Mouse (Mus musculus): Measurements from ENCODE around the gene Dusp27.

Gene Dusp27

DNA sequence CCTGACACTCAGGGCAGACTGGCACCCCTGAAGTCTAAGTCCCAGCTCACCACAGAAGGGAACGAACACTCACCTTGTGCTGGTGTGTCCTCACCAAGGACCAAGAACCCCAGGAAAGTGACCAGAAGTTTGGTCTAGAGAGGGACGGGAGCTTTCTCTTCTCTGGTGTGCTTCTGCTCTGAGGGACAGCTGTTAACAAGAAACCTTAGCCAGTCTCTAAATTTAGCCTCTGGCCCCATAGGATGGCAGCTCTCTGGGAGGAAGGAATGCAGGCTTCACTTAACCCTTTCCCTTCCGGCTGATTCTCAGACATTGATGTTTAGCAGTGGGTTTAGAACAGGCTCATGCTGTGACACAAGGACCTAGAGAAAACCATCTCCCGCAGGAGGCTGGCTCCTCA lies at the start of gene Dusp27:
Gene Dusp27, minus strand, starts transcription at position 204 of the 400 bp plus-strand sequence.
- DNase-seq (ENCODE audit: low spot score in 2 of 2) = no peak

DNA sequence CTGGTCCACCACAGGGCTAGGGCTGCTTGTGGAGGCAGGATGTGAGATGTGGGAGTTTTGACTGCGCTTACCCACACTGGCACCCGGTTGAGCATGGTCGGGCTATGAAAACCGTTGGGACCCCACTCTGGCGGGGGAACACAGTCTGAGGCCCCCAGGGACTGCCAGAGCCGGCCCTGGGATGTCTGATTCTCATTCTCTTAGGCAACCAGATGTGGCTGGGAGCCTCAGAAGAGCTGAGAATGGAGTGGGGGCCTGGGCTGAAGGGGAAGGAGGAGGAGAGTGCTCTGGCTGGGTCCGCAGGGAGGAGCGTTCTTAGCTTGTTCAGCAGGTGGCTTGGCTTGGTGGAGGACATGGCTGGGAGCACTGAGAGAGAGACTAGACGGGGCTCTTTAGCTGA lies 45.9 kb upstream of the Dusp27 start:
- no peak for DNase-seq (ENCODE audit: low spot score in 2 of 2)

DNA sequence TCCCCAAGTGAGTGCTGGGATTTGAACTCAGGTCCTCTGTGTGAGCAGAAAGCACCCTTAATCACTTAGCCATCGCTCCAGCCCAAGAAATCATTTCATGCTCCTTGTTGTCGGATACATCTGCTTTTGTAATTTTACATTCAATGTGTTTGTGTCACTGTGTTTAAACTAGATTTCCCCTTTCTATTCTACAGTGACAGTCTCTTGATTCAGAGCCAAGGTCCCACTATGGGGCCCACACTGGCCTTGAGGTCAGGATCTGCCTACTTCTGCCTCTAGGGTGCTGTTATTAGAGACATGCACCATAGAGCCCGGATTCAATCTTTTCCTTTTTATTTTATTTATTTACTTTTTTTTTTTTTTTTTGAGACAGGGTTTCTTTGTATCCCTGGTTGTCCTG lies 45.3 kb upstream of the Dusp27 start:
- DNase-seq (ENCODE audit: low spot score in 2 of 2) = no peak

DNA sequence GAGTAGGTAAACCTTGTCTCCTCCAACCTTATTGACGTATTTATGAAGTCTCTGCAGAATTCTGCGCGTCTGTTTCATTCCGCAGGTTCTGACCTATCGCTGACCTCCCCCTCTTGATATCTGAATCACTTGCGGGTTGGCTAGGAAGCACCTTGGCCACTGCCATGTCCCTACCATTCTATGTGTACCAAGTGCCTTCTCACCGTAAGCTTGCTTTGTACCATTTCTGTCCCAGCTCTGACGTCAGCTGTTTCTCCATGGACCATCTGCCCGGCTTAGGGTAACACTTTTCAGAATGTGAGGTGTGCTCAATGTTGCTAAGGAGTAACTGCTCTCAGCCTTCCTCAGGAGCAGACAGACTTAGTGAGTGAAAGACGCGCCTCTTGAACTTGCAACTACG lies 43.1 kb upstream of the Dusp27 start:
- DNase-seq (ENCODE audit: low spot score in 2 of 2) = no peak

DNA sequence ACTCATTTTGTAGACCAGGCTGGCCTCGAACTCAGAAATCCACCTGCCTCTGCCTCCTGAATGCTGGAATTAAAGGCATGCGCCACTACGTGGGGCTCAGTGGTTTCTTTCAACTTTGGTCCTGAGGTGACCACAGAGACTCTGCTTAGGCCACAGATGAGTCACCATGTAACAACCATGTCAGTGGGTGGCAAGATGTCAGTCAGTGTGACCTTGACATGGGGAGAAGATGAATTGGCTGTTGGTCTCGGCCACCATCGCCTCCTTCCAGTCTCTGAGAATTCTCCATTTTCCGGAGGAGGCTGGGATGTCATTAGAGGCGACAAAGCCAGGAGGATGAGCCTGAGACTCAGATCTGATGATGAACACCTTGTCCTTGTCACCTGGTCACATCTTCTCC lies 42.0 kb upstream of the Dusp27 start:
- no peak for DNase-seq (ENCODE audit: low spot score in 2 of 2)

DNA sequence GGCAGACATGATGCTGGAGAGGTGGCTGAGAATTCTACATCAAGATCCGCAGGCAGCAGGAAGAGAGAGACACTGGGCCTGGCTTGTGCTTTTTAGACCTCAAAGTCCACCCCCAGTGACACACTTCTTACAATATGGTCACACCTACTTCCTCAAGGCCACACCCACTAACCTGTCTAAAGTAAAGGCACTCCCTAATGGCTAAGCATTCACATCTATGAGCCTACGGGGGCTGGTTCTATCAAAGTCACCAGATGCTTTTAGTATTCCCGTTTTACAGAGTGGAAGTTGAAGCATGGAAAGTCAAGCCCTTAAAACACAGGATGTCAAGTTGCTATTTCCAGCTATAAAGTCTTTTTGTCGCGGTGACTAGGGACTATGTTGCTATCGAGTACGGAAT lies 40.3 kb upstream of the Dusp27 start:
- no peak for DNase-seq (ENCODE audit: low spot score in 2 of 2)

DNA sequence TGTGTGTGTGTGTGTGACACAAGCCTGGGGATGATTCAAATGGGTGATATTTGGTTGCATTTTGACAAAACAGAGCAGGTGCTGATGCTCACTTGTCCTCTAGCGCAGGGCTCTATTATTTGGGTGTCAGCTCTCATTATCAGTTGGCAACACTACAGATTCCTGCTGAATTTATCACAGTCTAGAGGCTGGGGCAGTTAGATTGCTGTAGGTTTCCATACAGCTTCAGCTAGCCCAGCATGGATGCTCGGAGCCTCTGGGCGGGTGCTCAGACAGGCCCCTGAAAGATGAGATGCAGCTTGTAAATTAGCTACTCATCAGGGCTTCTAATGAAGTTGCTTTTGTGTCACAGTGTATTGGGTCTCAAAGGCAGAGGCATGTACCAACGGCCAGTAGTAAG lies 39.7 kb upstream of the Dusp27 start:
- no peak for DNase-seq (ENCODE audit: low spot score in 2 of 2)

DNA sequence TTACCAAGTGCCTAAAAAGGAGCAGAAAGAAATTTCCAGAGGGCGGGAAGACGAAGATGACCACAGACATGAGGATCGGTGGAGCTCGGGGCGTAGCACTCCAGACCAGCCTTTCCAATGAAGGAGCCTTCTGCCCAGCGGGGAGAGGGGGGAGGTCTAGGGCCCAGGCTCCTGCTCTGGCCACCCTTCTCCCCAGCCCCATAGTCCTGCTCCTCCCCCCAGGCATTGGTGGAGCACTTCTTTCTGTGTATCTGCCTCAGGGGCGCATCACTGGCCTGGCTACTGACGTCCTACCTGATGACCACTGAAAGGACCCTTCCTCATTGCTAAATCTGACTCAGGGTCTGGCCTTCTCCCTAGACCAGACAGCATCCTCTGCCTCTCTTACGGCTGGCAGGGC lies 37.4 kb upstream of the Dusp27 start:
- no peak for DNase-seq (ENCODE audit: low spot score in 2 of 2)

DNA sequence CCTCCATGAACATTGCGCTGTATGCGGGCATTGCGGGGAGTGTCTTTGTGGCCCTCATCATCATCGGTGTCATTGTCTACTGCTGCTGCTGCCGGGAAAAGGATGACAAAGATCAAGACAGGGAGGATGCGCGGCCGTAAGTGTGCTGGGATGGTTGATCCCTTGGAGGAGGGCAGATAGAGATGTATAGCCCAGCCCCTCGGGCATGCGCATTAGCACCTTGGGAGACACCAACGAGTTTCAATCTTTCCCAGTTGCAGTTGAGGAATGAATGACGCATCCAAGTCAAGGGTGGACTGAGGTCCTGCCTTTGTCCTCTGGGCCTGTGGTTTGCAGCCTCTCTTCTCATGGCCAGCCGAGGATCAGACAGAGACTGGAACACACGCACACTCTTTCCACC lies 36.9 kb upstream of the Dusp27 start:
- no peak for DNase-seq (ENCODE audit: low spot score in 2 of 2)

DNA sequence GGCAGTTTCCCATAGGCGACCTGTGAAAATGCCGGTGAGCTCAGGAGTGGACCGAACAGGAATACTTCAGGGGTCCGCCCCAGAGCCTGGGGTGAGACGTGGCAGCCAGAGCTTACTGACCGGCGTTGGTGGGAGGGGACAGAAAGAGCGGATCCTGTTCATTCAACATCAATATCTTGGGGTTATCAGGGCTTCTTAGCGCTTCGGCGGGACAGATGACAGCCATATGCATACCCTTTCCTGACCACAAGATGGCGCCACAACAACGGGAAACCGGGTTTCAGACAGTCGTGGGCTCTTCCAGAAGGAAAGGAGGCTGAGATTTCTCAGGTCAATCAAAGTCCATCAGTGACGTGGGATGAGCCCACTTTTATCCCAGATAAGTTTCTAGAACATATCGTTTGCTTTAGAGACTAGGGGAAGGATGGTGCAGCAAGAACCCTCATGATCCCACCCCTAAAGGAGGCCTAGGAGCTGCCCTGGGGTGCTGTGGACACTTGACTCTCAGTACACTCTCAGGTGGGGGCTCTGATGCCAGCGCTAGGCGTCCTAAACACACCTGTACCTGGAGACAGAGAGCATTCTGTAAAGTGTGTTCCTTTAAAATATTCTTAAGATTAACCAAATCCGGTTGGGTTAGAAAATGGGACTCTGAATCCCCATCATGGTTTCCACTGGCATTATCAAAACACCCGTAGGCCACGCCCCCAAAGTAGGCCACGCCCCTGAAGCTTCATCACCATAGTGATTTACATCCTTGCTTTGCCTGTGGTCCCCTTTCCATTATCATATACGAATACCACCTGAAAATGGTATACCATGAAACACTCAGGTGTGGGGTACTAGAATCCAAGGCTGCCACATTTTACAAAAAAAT lies 33.1 kb upstream of the Dusp27 start:
- peak; percentile 53 to 54 for DNase-seq (ENCODE audit: low spot score in 2 of 2)

DNA sequence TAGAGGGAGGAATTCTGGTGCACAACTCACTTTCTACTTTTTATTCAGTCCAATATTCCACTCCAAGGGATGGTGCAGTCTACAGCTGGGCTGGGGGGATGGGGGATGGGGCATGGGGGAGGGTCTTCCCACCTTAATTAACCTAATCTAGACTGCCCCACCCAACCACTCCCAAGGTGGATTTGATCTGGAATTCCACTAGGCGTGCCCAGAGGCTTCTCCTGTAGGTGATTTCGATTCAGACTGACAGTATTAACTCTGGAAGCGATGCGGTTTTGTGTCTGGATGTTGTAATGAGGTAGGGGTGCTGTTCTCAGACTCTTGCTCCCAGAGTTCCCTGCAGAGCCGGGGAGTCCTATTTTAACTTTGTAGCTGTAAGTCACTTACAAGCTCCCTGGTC lies 32.4 kb upstream of the Dusp27 start:
- DNase-seq (ENCODE audit: low spot score in 2 of 2) = no peak

DNA sequence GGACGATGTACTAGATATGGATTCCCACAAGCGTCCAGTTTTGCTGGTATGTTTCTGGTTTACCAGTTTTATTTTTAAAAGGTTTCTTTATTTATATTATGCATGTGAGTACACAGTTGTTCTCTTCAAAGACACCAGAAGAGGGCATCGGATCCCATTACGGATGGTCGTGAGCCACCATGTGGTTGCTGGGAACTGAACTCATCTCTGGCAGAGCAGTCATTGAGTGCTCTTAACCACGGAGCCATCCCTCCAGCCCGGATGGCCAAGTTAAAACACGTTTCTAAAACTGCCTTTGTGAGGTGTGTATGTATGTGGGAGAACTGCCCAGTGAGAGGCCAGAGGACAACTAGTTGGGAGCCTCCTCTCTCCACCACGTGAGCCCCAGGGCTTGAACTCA lies 30.9 kb upstream of the Dusp27 start:
- no peak for DNase-seq (ENCODE audit: low spot score in 2 of 2)

DNA sequence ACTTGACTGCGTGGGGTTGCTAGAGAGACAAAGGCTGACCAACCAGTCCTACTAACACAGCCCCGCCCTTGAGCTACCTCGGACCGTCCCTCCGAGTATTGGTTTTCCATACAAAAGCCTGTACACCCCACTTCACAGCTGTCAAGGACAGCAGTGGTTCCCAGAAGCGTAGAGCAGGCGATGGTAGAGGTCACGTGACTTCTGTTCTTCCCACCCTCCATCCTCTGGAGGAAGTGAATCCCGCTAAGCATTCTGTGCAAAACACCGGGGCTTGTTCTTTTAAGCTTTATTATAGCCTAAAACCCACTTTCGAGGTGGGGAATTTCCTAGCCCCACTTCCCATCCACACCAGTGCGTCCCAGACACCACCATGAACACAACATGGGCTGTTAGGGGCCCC lies 30.0 kb upstream of the Dusp27 start:
- no peak for DNase-seq (ENCODE audit: low spot score in 2 of 2)

DNA sequence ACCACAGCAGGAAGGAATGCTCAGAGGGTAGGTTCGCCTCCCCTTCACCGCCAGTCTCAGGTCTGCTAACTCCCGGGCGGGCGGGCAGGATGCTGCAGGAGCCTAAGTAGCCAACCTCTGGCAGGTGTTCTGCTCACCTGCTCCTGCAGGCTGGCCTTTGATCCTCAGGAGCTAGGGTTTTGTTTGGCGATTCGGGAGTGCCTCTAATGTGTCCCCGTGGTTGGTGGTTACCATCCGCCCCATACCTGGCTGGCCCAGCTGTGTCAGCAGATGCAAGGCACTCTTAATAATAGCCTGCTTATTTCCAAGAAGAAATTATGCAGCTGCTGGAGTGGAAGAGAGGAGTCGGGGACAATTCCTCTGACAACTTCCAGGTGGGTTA lies 27.4 kb upstream of the Dusp27 start:
- no peak for DNase-seq (ENCODE audit: low spot score in 2 of 2)

DNA sequence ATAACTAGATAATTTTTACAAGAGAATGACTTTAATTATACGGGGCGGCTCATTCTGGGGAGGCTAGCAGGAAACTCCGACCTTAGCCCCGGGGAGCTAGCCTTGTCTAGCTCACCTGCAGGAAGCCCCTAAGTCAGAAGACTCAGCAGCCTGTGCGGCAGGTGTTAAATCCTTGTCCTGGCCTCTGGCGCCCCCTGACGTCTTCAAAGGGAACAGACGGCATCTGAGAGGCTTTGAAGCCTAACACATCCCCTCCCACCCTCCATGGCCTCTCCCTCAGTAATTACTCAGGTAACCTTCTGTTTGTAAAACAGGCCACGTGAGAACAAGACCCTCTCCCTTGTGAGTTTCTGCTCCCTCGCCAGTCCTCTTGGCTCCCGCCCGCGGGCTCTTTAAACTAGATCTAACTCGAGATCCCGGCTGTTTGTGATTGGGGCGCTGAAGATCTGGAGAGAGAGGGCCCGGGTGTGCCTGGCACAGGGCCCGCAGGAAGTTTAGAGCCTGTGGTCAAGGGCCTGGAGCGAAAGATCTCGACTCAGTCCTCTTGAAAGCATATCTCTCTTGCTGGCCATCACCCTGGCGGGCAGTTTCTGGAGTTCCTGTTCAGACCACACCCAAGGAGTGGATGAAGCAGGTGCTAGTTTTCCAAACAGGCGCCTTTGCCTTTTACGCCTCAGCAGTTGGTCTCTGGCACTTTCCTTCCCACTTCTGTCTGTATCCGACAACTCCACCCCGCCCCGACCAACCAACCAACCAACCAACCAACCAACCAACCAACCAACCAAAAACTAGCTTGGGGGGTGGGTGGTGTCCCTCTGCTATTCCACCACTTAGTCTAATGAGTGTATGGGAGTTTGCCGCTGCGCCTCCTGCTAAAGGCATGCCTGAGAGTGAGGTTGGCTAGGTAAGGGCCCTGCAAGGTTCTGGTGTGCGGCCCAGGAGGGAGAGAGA lies 26.7 kb upstream of the Dusp27 start:
- DNase-seq (ENCODE audit: low spot score in 2 of 2) = peak; percentile 60 to 70

DNA sequence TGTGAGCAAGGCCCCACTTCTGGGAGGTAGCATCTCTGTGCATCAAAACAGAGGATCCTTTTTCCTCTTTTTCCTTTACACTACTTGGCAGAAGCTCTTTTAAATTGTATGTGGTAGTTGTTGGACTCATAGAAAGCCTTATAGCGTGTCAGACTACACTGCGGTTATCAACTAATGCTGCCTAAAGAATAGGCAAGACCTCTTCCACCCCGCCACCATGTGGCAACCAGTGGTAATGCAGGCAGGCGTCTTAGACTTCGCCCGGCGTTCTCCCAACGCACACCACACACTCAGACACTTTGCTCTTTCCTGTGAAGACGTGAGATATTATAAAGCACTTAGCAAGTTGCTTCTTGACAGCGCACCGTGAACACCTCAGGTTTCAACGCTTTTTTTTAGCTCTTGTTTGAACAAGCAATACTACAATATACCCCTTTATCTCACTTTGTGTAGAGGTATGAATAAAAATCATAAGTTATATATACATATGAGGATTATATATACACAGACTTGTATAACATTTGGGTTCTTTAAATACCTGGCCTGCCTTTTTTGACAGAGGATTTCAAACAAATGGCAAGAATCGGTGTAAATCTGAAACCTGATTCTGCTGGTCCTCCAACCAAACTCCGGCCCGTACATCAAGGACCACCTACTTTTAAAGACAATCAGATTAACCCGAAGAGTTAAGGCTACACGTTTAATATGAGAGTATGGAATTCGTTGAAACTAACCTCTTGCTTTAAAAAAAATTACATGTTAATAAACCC lies 25.8 kb upstream of the Dusp27 start:
- peak; percentile 82 to 83 for DNase-seq (ENCODE audit: low spot score in 2 of 2)

DNA sequence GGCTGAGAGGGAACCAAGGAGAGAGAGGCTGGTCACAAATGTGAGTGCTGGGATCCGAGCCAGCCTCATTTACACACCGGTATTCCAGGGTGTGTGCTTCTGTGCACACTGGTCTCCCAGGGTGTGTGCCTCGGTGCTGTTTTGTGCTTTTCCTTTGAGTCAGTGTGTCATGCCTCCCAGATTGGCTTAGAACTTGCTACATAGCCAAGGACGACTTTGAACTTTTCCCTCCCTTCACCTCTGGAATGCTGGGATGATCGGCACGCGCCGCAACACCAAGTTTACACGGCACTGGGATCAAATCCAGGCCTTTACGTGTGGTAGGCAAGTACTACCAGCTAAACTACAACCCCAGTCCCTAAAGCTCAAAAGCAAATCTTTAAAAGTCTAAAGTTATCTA lies 24.3 kb upstream of the Dusp27 start:
- DNase-seq (ENCODE audit: low spot score in 2 of 2) = no peak

DNA sequence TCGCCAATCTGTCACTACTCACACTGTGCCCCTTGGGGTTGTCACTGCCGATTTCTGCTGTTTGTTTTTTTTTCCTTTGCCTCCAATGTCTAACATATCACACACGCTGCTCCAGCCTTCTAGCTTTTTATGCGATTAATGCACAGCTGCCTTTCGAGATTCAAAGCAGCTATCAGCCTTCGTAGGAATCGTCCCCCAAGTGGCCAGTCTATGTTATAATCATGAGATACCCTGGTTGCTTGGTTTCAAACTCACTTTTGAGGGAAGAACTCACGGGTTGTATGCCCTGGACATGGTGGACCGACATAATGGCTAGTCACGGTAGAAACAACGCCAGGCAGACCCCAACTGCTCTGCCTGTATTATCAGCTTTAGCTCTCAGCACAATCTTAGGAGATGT lies 23.6 kb upstream of the Dusp27 start:
- no peak for DNase-seq (ENCODE audit: low spot score in 2 of 2)

DNA sequence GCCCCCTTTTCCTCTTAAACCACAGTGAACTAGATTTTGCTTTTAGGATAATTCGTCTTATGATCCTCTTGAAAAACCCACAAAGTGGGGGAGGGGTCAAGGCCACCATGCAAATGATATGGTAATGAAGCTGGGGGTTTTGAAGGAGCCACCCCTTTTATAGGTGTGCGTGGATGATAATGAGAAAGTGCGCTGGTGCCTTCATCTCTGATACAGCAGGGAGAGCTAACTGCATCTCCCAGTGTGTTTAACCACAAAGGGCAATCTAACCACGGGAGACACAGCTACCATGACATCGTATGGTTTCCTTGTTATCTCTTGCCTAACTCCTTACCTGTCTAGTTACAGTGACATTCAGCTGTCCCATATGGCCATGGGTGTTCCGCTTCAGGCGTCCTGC lies 22.3 kb upstream of the Dusp27 start:
- no peak for DNase-seq (ENCODE audit: low spot score in 2 of 2)

DNA sequence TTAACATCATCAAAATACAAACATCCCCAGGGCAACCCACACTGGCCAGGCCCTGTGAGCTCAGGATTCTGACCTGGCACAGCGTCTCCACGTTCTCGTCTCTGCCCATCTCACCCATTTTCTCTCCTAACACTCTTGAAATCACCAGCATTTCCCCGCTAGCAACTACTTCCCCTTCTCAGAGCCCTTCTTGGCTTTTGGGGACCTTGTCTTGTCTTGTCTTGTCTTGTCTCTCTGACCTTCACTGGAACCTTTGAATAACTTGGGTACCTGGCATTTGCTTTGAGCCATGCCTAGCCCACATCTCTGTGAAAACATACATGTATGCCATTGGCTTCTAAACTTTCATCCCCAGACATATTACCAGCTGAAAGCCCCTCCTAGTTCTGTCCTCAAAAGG lies 21.7 kb upstream of the Dusp27 start:
- no peak for DNase-seq (ENCODE audit: low spot score in 2 of 2)

DNA sequence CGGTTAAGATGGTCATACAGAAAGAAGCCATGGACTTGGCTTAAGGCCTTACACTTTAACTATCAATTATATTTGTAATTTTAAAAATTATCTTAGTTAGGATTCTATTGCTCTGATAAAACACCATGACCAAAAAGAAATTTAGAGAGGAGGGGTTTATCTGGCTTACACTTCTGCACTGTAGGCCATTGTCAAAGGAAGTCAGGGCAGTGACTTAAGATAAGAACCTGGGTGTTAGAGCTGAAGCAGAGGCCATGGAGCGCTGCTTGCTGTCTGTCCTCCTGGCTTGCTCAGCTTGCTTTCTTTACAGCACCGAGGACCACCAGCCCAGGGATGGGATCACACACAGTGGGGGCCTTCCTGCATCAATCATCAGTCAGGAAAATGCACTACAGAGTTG lies 19.9 kb upstream of the Dusp27 start:
- no peak for DNase-seq (ENCODE audit: low spot score in 2 of 2)

DNA sequence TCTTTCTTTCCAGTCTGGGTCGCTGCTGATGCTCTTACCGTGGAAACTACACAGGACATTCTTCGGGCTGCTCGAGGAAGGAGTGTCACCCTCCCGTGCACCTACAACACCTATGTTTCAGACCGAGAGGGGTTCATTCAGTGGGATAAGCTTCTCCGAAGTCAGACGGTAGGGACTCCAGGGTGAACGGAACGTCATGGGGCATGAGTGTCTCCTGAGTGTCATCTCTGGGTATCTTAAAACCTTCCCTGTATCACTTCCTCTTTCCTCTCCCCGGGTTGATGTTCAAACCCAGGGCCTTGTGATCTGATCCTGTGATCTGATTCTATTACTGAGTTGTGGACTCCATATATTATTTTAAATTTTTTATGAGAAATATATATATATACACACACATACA lies 18.9 kb upstream of the Dusp27 start:
- no peak for DNase-seq (ENCODE audit: low spot score in 2 of 2)
